Mouse (Mus musculus) cortical plate, adult 2 months (tissue): ENCODE measurements around the gene Masp2. TPM values are rescaled to one million over a fixed set of nuclear protein-coding genes. Genes with fewer than 3 reads are reported as not detected.

Experiments
- H3K27ac ChIP-seq: fragments of 200-500 bp; 2 replicates; pipeline ENCODE4 v1.5.1; 2012; ENCODE audit warnings: low read length, control low read depth, inconsistent platforms; ENCODE audit not compliant: insufficient read depth
- H3K4me1 ChIP-seq: fragments of 200-500 bp; 2 replicates; pipeline ENCODE4 v1.6.1; 2011; ENCODE audit warnings: low read length; ENCODE audit not compliant: control insufficient read depth, insufficient read depth
- H3K4me3 ChIP-seq: fragments of 200-500 bp; 2 replicates; pipeline ENCODE4 v1.5.1; 2011; ENCODE audit warnings: mild to moderate bottlenecking, low read length, control low read depth; ENCODE audit not compliant: insufficient read depth
- CTCF ChIP-seq: fragments of 200-500 bp; IDR thresholded peaks from 2 replicates; pipeline ENCODE4 v1.5.1; 2011; ENCODE audit warnings: mild to moderate bottlenecking, control low read depth, low read length; ENCODE audit not compliant: insufficient read depth; ENCODE audit errors: extremely low read depth
- POLR2A ChIP-seq: fragments of 200-500 bp; IDR thresholded peaks from 2 replicates; pipeline ENCODE4 v1.6.1; 2011; ENCODE audit warnings: mild to moderate bottlenecking, low read length, control low read depth; ENCODE audit not compliant: insufficient read depth; ENCODE audit errors: extremely low read depth
- polyA plus RNA-seq: library from polyadenylated mRNA; depleted of rRNA; stranded (reverse); fragments of >200 nt; gene quantifications from 2 replicates; pipeline ENCODE4 v1.2.3, GENCODE M21; 2012

Masp2 gene
- polyA plus RNA-seq, 1 experiment: 2.4 TPM

DNA sequence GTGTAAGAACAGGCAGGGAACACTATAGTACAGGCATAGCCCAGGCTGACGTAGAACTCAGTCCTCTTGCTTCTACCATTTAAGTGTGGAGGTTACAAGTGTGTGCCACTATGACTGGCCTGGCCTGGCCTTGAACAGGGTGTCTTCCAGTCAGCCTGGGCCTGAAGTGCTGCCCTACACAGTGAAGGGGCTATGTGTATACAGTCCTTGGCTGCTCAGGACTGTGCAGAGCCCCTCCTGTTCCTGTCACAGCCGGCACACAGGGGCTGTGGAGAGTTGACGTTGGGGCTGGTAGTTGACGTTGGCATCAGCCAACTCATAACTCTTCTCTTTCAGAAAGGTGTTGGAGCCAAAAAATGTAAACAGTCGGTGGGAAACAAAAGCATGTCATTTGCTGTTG lies 20.9 kb upstream of the Masp2 start:
- H3K27ac ChIP-seq: no peak overlapping the region
- TF ChIP-seq POLR2A (no peak), CTCF (no peak)
- H3K4me1 ChIP-seq: no peaks in the 10 kb centered on the region
- no peak overlapping the region for H3K4me3 ChIP-seq

DNA sequence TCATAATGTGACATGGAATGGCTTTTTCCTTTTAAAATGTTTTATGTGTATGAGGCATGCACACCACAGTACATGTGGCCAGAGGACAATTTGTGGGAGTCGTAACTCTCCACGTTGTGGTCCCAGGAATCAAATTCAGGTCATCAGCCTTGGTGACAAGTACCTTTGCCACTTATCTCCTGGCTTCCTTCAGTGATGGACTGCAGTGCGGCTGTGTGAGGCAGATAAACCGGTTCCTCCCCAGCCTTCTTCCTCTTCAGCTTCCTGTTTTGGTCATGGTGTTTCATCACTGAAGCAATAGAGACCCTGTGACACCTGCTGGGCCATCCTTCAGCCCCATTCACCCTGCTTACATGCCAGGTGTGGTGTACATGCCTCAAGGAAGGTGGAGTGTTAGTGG lies 19.1 kb upstream of the Masp2 start:
- TF ChIP-seq CTCF: no peak
- TF ChIP-seq POLR2A: no peak
- Histone ChIP-seq H3K4me1 (no peaks in the 10 kb centered on the region), H3K27ac (no peak overlapping the region), H3K4me3 (no peak overlapping the region)

DNA sequence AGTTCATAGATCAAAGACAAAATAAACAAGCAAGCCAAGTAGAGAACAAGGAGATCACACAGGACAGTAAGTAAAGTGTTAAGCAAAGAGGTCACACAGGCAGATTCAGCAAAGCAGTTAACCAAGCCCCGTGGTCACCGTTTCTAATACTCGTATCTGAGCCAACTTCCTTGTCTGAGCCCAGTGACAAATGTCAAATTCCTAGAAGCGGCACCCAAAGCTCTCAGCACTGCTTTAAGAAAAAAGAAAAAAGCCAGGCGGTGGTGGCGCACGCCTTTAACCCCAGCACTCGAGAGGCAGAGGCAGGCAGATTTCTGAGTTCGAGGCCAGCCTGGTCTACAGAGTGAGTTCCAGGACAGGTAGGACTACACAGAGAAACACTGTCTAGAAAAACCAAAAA lies 15.7 kb upstream of the Masp2 start:
- TF ChIP-seq POLR2A (no peak), CTCF (no peak)
- H3K4me1 ChIP-seq: 0 out of 2 replicates have a peak, but pooled peaks cover 2% of the 10 kb centered on the region
- no peak overlapping the region for H3K27ac ChIP-seq
- H3K4me3 ChIP-seq: no peak overlapping the region

DNA sequence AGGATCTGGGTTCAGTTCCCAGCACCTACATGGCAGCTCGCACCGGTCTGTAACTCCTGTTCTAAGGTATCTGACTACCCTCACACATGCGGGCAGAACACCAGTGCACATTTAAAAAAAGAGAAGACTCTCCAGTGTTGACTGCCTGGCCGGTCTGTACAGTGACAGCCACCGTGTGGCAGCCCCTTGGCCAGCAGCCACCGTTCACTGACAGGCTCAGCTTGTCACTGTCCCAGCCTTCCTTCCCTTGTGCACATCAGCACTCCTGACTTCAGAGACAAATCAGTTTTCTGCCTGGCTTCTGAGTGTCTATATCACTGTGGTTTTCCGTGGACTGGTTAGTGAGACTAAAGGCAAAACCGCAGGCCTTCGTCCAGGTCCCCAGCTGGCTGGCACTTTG lies 13.6 kb upstream of the Masp2 start:
- no peak for TF ChIP-seq CTCF
- TF ChIP-seq POLR2A: no peak
- no peak overlapping the region for H3K4me3 ChIP-seq
- H3K27ac ChIP-seq: peak overlapping the region; percentile 39; the same call in 1 of the 2 replicates
- H3K4me1 ChIP-seq: peaks cover 7% of the 10 kb centered on the region

DNA sequence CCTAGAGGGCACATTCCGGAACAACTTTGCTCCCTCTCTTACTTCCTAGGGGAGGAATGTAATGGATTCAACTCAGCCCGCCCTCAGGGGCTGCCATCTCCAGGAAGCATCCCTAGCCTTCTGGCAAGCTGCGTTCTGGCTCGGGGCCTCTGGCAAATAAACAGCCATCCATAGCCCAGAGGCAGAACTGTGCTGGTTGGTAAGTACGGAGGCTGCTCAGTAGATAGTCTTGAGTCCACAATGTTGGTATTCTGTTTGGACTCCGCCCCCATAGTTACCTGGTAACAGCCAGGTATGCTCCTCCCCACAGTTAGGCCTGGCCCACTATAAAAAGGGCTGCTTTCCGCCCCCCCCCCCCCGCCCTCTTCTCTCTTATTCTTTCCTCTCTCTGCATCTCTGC lies 12.8 kb upstream of the Masp2 start:
- peaks cover 7% of the 10 kb centered on the region for H3K4me1 ChIP-seq
- no peak overlapping the region for H3K4me3 ChIP-seq
- TF ChIP-seq POLR2A (no peak), CTCF (no peak)
- no peak overlapping the region for H3K27ac ChIP-seq

DNA sequence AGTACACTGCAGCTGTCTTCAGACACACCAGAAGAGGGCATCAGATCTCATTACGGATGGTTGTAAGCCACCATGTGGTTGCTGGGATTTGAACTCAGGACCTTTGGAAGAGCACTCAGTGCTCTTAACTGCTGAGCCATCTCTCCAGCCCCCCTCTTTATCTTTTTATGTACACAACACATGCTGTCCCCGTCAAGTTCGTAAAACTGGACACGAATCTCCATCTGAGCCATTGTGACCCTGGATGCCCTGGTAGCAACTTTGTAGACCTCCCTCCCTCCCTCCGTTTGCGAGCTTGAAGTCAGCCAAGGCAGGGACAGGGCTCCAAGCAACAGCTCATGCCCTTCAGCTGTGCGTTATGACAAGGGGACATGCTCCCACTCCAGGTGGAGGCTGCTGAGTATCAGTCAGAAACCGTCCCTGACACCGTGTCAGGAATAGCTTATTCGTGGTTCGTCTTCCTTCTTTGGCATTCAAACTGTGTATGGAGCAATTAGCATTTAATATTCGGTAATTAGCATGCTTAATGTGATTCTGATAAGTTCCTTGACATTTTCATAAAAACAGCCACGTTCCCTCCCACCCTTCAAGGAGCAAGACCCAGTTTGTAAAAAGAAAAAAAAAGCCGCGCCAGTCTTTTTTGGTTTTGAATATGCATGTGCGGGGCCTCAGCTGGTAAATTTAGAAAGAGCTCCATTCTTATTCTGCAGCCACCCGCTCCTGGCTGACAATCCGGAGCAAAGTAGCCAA lies 11.8 kb upstream of the Masp2 start:
- Histone ChIP-seq H3K4me3 (peak overlapping the region; percentile 85), H3K27ac (peak overlapping the region; percentile 8), H3K4me1 (peaks cover 7% of the 10 kb centered on the region)
- no peak for TF ChIP-seq CTCF
- TF ChIP-seq POLR2A: no peak

DNA sequence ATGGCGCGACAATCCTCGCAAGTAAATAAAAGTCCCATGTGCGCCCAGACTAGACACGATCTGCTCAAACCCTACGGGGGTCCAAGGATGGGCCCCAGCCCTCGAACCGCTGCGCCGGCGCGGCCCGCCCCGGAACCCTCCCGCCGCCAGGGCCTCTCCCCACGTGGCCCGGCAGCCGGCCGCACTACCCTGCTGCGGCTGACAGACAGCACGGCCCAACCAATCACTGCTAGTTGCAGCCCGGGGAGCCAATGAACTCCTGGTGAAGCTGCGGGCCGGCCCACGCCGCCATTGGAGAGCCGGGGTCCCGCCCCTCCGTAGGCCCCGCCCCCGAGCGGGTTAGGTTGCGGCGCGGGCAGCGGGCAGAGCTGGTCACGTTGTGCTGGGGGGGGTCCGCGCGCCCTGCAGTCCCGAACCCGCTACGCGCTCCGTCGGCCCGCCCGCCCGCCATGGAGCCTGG lies 11.2 kb upstream of the Masp2 start, which contains the start of gene Srm:
Gene Srm (plus strand): TSS at position 333 of the 460 bp plus-strand sequence.
- Histone ChIP-seq H3K4me1 (peaks cover 7% of the 10 kb centered on the region), H3K27ac (peak within 1 kb of the TSS; percentile 85), H3K4me3 (peak within 1 kb of the TSS; percentile 85)
- TF ChIP-seq POLR2A: peak; percentile 47; the same call in 1 of the 2 replicates
- no peak for TF ChIP-seq CTCF

DNA sequence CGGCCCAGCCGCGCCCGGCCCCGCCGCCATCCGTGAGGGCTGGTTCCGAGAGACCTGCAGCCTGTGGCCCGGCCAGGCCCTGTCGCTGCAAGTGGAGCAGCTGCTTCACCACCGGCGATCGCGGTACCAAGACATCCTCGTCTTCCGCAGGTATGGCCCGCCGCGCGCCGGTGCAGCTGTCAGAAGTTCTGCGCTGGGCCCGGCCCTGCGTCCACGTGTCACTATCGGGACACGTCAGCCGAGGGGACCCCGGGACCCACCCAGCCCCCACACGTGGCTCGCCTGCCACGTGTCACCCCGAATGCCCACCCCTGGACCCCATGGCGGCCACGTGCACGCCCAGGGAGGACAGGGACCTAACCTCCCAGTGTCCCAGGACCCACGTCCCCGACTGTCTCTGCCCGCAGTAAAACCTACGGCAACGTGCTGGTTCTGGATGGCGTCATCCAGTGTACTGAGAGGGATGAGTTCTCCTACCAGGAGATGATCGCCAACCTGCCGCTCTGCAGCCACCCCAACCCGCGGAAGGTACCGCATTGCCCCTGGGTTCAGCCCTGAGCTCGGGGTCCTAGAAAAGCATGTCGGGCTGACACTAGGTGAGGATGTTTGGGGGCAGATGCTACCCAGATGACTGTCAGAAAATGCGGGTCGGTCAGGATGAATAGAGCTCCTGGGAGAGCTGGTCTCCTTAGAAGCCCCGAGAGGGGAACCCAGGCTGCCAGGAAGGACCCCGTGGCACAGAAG lies 10.5 kb upstream of the Masp2 start:
- Histone ChIP-seq H3K4me1 (peaks cover 7% of the 10 kb centered on the region), H3K4me3 (peak overlapping the region; percentile 85), H3K27ac (peak overlapping the region; percentile 85)
- no peak for TF ChIP-seq CTCF
- TF ChIP-seq POLR2A: no peak

DNA sequence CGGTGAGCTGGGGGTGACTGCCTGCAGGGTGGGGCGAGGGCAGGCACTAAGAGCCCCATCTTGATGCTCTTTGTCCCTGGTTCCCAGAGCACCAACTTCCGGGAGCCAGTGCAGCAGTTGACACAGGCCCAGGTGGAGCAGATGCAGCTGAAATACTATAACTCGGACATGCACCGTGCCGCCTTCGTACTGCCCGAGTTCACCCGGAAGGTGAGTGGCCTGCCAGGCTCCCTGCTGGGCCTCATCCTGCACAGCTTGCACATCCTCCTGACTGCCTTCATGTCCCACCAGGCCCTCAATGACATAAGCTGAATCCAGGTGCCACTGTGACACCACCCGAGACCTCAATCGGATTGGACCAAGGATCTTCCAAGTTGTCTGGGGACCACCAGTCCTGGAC lies 8.4 kb upstream of the Masp2 start:
- Histone ChIP-seq H3K27ac (no peak overlapping the region), H3K4me1 (peaks cover 7% of the 10 kb centered on the region), H3K4me3 (no peak overlapping the region)
- TF ChIP-seq POLR2A (no peak), CTCF (no peak)
